In genomic region chr4:115059871-115060270, GRCm38 (mm10) we compare ENCODE assay signal across 8 mouse cellular contexts. TPM values are rescaled to one million over a fixed set of nuclear protein-coding genes. Genes with fewer than 3 reads are reported as not detected.
DNase-seq lines count a peak whose midpoint lies in the region; ATAC-seq and TF ChIP-seq lines count a peak whose summit lies in the region.

No protein-coding gene starts in this region.

- peaks cover 100% of the 10 kb centered on the region for H3K27me3 ChIP-seq in limb, embryonic 13.5 days

- intact Hi-C loops in left cerebral cortex, adult 2 months (cut with DNase I), result loop anchor here (5.0 to 10.0 kb wide), 3 partner anchors 73 to 877 kb away; partner anchors contain the start of genes Cmpk1 and Dmbx1
- intact Hi-C loops in left cerebral cortex, postnatal 36 days (cut with DNase I), result loop anchor here (2.0 kb wide), 2 partner anchors 157 to 879 kb away; partner anchors contain the start of gene Dmbx1
- intact Hi-C loops in heart, postnatal 10 days (cut with DNase I), result loop anchor here (2.0 to 5.0 kb wide), 2 partner anchors 15 to 153 kb away; partner anchors contain the start of gene Foxd2

- H3K9me3 ChIP-seq in limb, embryonic 13.5 days, result no peaks in the 10 kb centered on the region

- H3K4me2 ChIP-seq in limb, embryonic 13.5 days (replicated peaks), result peak overlapping the region; percentile 12; the same call in 1 of the 2 replicates

- no peak overlapping the region for H3K27ac ChIP-seq in left cerebral cortex, adult 2 months
- H3K27ac ChIP-seq in limb, embryonic 13.5 days, result no peak overlapping the region

- no peak for DNase-seq in left cerebral cortex, adult 2 months (ENCODE audit: extremely low spot score in 1 of 2, low spot score in 2 of 2)
- DNase-seq in left cerebral cortex, postnatal 36 days (ENCODE audit: low spot score in 2 of 2), result no peak
- DNase-seq in heart, postnatal 10 days, result peak; percentile 29 to 48
- DNase-seq in neural tube, embryonic 10.5 days (ENCODE audit: extremely low spot score, low spot score), result peak; percentile 51
- DNase-seq in cerebellum, postnatal 36 days, result no peak

- TF ChIP-seq CTCF in left cerebral cortex, adult 2 months (IDR thresholded peaks at IDR 0.05), result no peak

- H3K9ac ChIP-seq in limb, embryonic 13.5 days, result no peak overlapping the region

- WGBS in limb, embryonic 13.5 days, result 9% methylated on average over 12 of the region's 12 CpGs

- H3K4me1 ChIP-seq in limb, embryonic 13.5 days, result peaks cover 21% of the 10 kb centered on the region

- H3K36me3 ChIP-seq in limb, embryonic 13.5 days, result no peaks in the 10 kb centered on the region

- no peak for ATAC-seq in limb, embryonic 13.5 days (ENCODE audit: low FRiP score, low read depth)
- ATAC-seq in monocyte, adult 5-6 weeks (replicated peaks; ENCODE audit: insufficient number of reproducible peaks, low FRiP score, low TSS enrichment, poor library complexity, severe bottlenecking), result no peak
- ATAC-seq in megakaryocyte progenitor cell, adult 5-6 weeks (replicated peaks; ENCODE audit: poor library complexity), result no peak

- H3K4me3 ChIP-seq in left cerebral cortex, adult 2 months, result peak overlapping the region; percentile 14; the same call in 1 of the 2 replicates
- H3K4me3 ChIP-seq in limb, embryonic 13.5 days, result peak overlapping the region; percentile 20

RNA-seq across cellular contexts. Expression of gene Tal1, which starts 3.6 kb away (rescaled TPM):
- 1 to 10 TPM; 1.5 TPM for total RNA-seq in left cerebral cortex, adult 2 months (2021)
- total RNA-seq in left cerebral cortex, postnatal 36 days (2021), result 1 to 10 TPM; 1.6 to 2.2 TPM
- 1 to 10 TPM; 7.2 to 7.3 TPM for total RNA-seq in heart, postnatal 10 days (2021)
- polyA plus RNA-seq in limb, embryonic 13.5 days (2015; fragmentation: Nextera tagmentation; extraction: Ambion mirVana), result 1.3 and 1.6 TPM in 2 replicates
- 0.53 to 3.0 TPM (median 2.9 TPM) in 3 replicates for total RNA-seq in monocyte, adult 5-6 weeks (2017)
- 17.3 and 22.6 TPM in 2 replicates for total RNA-seq in megakaryocyte progenitor cell, adult 5-6 weeks (2015)
- total RNA-seq in megakaryocyte progenitor cell, adult 5-6 weeks (2017), result 9.2 and 16.3 TPM in 2 replicates

RNA-seq across cellular contexts. Expression of gene Pdzk1ip1, which starts 28.6 kb away (rescaled TPM):
- under 1 TPM in 1 of 2 experiments, not detected in 1; 0.75 TPM for total RNA-seq in left cerebral cortex, adult 2 months (2021)
- total RNA-seq in left cerebral cortex, postnatal 36 days (2021), result 1 to 10 TPM in 1 of 2 experiments, under 1 TPM in 1; 0.39 to 1.1 TPM
- total RNA-seq in heart, postnatal 10 days (2021), result 1 to 10 TPM in 1 of 2 experiments, under 1 TPM in 1; 0.74 to 1.5 TPM
- 6.9 and 8.6 TPM in 2 replicates for polyA plus RNA-seq in limb, embryonic 13.5 days (2015; fragmentation: Nextera tagmentation; extraction: Ambion mirVana)
- total RNA-seq in monocyte, adult 5-6 weeks (2017), result 3.3 to 4.9 TPM in 2 of 3 replicates, not detected in the other
- total RNA-seq in megakaryocyte progenitor cell, adult 5-6 weeks (2015), result 5.2 and 11.2 TPM in 2 replicates
- 2.0 and 5.2 TPM in 2 replicates for total RNA-seq in megakaryocyte progenitor cell, adult 5-6 weeks (2017)

RNA-seq across cellular contexts. Expression of gene Stil, which starts 59.9 kb away (rescaled TPM):
- total RNA-seq in left cerebral cortex, adult 2 months (2021), result under 1 TPM; 0.36 to 0.98 TPM
- total RNA-seq in left cerebral cortex, postnatal 36 days (2021), result under 1 TPM; 0.52 to 1.00 TPM
- 1 to 10 TPM; 3.2 to 3.3 TPM for total RNA-seq in heart, postnatal 10 days (2021)
- 10.7 and 11.8 TPM in 2 replicates for polyA plus RNA-seq in limb, embryonic 13.5 days (2015; fragmentation: Nextera tagmentation; extraction: Ambion mirVana)
- total RNA-seq in monocyte, adult 5-6 weeks (2017), result 0.53 to 1.9 TPM (median 0.78 TPM) in 3 replicates
- total RNA-seq in megakaryocyte progenitor cell, adult 5-6 weeks (2015), result 38.4 and 42.3 TPM in 2 replicates
- total RNA-seq in megakaryocyte progenitor cell, adult 5-6 weeks (2017), result 13.2 and 13.6 TPM in 2 replicates

Comparison
In these comparisons a context has a peak if more than half of its experiments do, and no peak if none do; other contexts are left out.
1. DNase-seq: peak in heart, postnatal 10 days (2 of 2) and neural tube, embryonic 10.5 days (single experiment); none in left cerebral cortex, adult 2 months (0 of 2), left cerebral cortex, postnatal 36 days (0 of 2) and cerebellum, postnatal 36 days (0 of 2).